ENCODE assay signal across 15 mouse cellular contexts in the genomic region with DNA sequence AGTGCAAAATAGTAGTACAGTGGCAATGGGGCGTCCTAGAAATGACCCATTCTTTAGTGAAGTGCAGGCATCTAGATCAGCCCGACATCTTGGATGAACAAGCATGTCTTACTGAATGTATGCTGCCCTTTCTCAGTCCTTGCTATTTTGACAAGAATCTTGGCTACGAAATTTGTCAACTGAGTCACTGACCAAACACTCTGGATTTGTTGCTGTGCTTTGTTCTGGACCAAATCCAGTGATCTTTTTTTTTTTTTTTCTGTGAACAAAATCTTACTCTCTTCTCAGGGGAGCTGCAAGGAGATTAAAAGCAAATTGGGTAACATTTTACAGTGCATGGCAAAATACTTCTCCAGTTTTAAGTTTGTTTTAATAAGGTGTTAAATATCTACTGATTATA.
"Had no signal": no experiment of that assay in that cellular context is flagged by ENCODE, and none has a peak within 500 bp of the region (broad histone marks: within the 10 kb centered on the region; RNA-seq: fewer than 3 reads in every experiment).

No protein-coding gene starts in this region.

- H3K27ac ChIP-seq: midbrain, embryonic 10.5 days; midbrain, embryonic 12.5 days; midbrain, embryonic 15.5 days; neural tube, embryonic 12.5 days had no signal

- H3K9me3 ChIP-seq: midbrain, embryonic 10.5 days; midbrain, embryonic 12.5 days; midbrain, embryonic 15.5 days; neural tube, embryonic 12.5 days had no signal

- DNase-seq: lung, adult 18-20 months; lung, postnatal 10 days; lung, postnatal 4 days; right cerebral cortex, adult 18-20 months; right cerebral cortex, postnatal 25 days; right cerebral cortex, postnatal 4 days; spleen, adult 18-20 months; thymus, adult 18-20 months; thymus, postnatal 14 days; thymus, postnatal 36 days had no signal

- H3K27me3 ChIP-seq: midbrain, embryonic 12.5 days; midbrain, embryonic 15.5 days; neural tube, embryonic 12.5 days had no signal

- H3K9ac ChIP-seq: lung, embryonic 14.5 days; midbrain, embryonic 12.5 days; midbrain, embryonic 15.5 days; neural tube, embryonic 12.5 days had no signal

- H3K4me3 ChIP-seq: midbrain, embryonic 10.5 days; midbrain, embryonic 12.5 days; midbrain, embryonic 15.5 days; neural tube, embryonic 12.5 days had no signal

- H3K4me2 ChIP-seq: lung, embryonic 14.5 days; midbrain, embryonic 12.5 days; midbrain, embryonic 15.5 days; neural tube, embryonic 12.5 days had no signal

- H3K36me3 ChIP-seq: midbrain, embryonic 10.5 days; midbrain, embryonic 12.5 days; midbrain, embryonic 15.5 days; neural tube, embryonic 12.5 days had no signal

- H3K4me1 ChIP-seq: midbrain, embryonic 12.5 days; midbrain, embryonic 15.5 days; neural tube, embryonic 12.5 days had no signal
